Mouse (Mus musculus): ENCODE results near the gene Ccdc155.
"Not testable (repeated sequence)": the region's sequence is repeated elsewhere in the genome, so short reads cannot be mapped to it uniquely, and the experiment has no call there.

Gene Ccdc155

DNA sequence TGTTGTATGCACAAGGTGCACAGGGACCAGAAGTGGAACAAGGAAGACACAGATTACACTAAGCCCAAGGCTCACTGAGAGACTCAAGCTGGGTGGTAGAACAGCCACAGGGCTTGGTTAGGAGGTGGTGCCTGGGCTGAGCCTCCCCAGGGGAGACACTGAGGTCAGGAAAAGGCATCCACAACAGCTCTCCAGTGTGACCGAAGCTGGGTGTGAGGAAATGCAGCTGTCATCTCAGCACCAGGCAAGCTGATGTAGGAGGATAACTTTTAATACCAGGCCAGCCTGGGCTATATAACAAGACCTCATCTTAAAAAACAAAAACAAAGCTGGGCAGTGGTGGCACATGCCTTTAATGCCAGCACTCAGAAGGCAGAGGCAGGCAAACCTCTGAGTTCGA, 13.5 kb downstream of the Ccdc155 start:
- in situ Hi-C loops (cut with MseI, MboI), result no loop called here

GRCm38 (mm10) chr7:45190186-45190585, 14.5 kb downstream of the Ccdc155 start:
- in situ Hi-C loops (cut with MseI, MboI), result no loop called here

GRCm38 (mm10) chr7:45189600-45189999, 15.1 kb downstream of the Ccdc155 start:
- in situ Hi-C loops (cut with MseI, MboI), result no loop called here

- in situ Hi-C loops (cut with MseI, MboI), result no loop called here
Measured at GRCm38 (mm10) chr7:45185921-45186320, 18.8 kb downstream of the Ccdc155 start.

GRCm38 (mm10) chr7:45183672-45184071, 21.0 kb downstream of the Ccdc155 start:
- in situ Hi-C loops (cut with MseI, MboI), result no loop called here

DNA sequence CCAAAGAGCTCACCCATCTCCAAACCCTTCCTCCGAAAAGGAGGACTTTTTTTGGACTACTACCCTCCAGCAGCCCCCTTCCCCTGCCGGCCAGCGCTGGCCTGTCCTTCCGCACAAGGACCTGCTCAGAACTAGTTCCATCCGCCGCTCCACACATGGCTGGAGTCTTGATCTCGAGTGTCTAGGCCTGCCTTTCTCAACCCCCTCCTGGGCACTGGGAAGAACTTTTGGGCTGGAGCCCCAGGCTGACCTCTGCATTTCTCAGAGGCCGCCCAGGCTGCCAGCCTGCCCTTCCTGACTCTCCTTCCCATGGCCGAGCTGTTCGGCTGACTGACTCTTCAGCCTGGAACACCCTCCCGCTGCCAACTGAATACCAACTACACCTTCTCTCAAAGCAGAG, 22.1 kb downstream of the Ccdc155 start:
- in situ Hi-C loops (cut with MseI, MboI), result no loop called here

DNA sequence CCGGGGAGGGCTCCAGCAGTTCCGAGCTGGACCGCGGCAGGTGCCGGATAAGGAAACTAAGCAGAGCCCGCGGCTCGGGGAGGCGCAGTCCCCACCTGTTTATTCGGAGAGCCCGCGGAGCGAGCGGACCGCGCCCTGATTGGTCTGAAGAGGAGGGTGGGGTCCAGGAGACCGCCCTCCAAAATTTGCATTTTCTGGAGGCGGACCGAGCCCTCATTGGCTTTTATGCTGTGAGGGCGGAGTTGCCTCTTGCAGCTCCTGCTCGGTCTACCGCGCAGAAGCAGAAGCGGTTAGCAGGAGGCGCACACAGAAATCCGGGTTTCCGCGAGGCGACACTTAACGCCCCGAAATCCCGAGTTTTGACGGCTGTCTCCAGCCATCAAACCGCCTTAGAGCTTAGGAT, 22.5 kb downstream of the Ccdc155 start:
- in situ Hi-C loops (cut with MseI, MboI), result no loop called here

- in situ Hi-C loops (cut with MseI, MboI), result no loop called here
Measured at GRCm38 (mm10) chr7:45181540-45181939, 23.2 kb downstream of the Ccdc155 start.

DNA sequence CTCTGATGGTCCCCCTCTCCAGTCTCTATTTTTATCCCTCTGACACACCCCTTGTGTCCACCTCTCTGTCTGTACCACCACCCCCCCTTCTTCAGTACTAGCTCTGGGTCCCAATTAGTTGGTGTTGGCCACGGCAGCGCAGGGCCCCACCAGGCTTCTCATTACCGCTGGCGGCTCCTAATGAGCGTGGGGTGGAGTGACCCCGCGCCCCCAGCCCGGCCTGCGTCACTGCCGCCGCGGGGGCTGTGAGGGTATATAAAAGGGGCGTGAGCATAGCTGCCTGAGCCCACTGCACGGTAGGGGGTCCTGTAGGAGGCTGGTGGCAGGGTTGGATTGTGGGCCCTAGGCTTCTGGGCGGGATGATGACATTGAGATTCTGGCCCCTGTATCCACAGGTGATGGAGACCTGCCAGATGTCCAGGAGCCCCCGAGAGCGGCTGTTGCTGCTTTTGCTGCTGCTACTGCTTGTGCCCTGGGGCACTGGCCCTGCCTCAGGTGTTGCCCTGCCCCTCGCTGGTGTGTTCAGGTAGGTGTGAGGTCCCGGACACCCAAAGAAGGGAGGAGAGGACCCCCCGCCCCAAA, 23.7 kb downstream of the Ccdc155 start, which contains the start of gene Pth2:
TSS of gene Pth2 (plus strand) at position 100 of the 582 bp plus-strand sequence.
- in situ Hi-C loops (cut with MseI, MboI), result no loop called here

DNA sequence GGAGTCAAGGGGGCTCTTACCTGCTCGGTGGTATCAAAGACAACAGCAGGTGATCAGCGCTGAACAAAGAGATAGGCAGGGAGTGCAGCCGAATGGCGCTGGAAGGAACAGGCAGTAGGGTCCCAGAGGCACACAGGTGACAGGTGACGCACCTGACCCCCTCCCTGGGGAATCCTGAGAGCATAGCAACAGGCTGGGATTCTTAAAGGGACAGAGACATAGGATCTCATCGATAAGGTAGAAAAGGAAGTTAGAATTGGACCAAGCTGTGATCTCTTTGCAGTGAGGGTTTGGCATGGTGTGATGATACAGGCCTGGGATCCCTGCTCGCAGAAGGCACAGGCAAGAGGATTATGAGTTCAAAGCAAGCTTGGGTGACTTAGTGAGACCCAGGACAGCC, 25.2 kb downstream of the Ccdc155 start, which contains the start of gene Gfy:
TSS of gene Gfy (minus strand) at position 101 of the 400 bp plus-strand sequence.
- in situ Hi-C loops (cut with MseI, MboI), result no loop called here

DNA sequence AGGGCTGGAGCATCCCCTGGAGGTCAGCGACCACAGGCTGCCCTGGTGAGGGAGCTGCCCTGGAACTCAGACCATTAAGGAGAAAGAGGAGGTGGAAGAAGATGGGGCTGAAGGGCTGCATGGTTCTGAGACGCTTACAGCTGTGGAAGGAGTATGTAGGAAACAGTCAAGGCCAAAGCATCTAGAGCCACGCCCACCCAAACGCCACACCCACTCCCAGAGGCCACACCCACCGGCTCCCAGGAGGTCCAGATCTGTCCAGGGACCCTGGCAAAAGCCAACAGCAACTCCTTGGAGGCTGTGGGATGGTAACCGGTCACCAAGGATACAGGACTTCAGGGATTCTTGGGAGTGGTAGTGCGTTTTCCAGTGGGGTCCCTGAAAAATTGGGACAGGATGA, 26.1 kb downstream of the Ccdc155 start:
- in situ Hi-C loops (cut with MseI, MboI), result no loop called here

- in situ Hi-C loops (cut with MseI, MboI), result no loop called here
Measured at GRCm38 (mm10) chr7:45176356-45176755, 28.3 kb downstream of the Ccdc155 start.

DNA sequence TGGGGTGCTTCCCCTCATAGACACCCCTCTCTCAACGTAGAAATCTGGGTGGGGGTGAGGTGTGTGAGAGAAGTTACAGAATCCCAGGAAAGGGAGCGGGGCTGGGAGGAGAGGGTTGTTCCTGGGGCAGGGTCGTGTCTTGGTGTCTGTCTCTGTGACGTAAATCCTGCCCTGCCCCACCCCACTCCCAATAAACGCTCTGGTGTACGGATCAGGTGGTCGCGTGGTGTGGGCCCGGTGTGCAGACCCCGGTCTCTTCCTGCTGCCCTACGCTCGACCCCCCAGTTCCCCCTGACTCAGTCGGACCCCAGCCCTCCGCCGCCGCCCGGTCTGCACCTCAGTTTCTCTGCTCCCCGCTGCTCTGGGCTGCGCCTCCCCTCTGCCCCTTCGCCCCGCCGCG, 28.8 kb downstream of the Ccdc155 start:
- in situ Hi-C loops (cut with MseI, MboI), result no loop called here

DNA sequence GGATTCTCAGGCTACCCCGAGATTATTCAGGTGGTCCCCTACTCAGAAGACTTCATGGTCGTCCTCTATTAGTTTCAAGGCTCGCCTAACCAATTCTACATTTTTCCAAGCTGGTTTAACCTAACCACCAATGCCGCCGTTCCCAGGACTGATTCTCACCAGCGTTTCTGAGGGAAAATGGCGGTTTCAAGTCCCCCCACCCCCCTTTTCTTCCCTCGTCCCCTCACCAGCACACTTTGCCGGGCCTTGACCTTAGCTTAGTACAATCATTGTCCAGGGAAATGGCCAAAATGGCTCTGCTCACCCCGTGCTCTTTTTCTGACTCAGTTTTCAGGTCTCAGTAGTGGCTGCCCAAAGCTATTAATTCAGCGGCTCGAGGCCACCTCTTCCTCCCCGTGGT, 29.3 kb downstream of the Ccdc155 start:
- in situ Hi-C loops (cut with MseI, MboI), result no loop called here

- in situ Hi-C loops (cut with MseI, MboI), result no loop called here
Measured at GRCm38 (mm10) chr7:45174567-45175280, 30.0 kb downstream of the Ccdc155 start.

- in situ Hi-C loops (cut with MseI, MboI), result not testable (repeated sequence)
Measured at GRCm38 (mm10) chr7:45173772-45174171, 30.9 kb downstream of the Ccdc155 start.

DNA sequence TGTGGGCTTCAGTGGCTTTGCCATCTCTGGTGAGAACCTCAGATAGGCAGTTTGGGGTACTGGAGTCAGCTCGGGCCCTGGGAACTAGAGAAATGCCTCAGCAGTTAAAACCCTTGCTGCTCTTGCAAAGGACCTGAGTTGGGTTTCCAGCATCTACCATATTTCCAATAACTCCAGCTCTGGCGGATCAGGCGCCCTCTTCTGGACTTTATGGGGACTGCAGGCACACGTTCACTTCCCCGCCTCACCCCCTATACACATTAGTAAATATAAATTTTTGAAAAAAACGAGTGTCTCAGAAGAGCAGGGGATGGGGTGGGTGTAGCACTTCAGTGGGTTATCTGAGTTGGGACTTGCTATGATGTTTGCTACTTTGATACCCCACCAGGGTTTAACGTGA, 31.7 kb downstream of the Ccdc155 start:
- in situ Hi-C loops (cut with MseI, MboI), result no loop called here

GRCm38 (mm10) chr7:45169495-45169894, 35.2 kb downstream of the Ccdc155 start:
- in situ Hi-C loops (cut with MseI, MboI), result no loop called here

DNA sequence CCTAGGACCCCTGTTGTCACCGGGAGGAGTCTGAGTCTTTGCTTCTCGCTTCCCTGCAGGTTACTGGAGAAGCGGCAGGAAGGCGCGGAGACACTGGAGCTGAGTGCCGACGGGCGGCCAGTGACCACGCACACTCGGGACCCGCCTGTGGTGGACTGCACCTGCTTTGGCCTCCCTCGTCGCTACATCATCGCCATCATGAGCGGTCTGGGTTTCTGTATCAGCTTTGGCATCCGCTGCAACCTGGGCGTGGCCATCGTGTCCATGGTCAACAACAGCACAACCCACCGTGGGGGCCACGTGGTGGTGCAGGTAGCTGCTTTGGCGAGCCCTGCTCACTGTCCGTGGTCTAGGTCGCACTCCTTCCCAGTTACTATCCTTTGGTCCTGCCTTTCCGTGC, 36.0 kb downstream of the Ccdc155 start:
- in situ Hi-C loops (cut with MseI, MboI), result no loop called here

DNA sequence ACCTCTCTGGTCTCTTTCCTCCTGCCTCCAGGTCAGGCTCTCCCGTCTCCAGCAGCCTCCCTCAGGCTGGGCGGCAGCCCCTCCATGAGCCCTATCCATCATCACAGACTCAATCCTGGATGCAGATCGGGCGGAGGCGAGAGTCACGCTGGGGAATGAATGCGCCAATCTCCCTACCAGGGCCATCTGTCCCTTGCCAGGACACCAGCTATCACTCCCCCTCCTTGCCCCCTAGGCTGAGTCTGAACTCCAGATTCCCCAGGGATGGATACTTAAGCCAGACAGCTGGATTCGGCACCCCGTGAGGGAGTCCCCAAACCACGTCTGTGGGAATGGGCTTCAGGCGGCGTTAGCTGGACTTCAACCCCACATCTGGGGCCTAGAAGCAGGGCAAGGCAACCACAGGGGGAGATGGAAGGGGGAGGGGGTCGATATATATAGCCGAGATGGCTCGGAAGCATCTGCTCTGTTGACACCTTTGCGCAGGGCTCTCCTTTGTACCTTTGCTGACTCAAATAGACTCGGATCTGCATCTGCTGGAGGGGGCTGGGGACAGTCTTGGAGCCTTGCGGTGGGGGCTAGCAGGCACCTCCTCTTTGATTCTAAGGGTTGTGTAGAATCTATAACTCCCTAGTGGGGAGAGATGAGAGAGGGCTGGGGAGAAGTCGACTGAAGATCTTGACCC, 36.8 kb downstream of the Ccdc155 start:
- in situ Hi-C loops (cut with MseI, MboI), result no loop called here

GRCm38 (mm10) chr7:45166950-45167401, 37.7 kb downstream of the Ccdc155 start:
- in situ Hi-C loops (cut with MseI, MboI), result no loop called here

- in situ Hi-C loops (cut with MseI, MboI), result no loop called here
Measured at GRCm38 (mm10) chr7:45165701-45166100, 39.0 kb downstream of the Ccdc155 start.

GRCm38 (mm10) chr7:45164833-45165232, 39.9 kb downstream of the Ccdc155 start:
- in situ Hi-C loops (cut with MseI, MboI), result loop anchor here in 1 of 2 experiments (5.0 kb wide), 1 partner anchor 37 kb away; the partner anchor contains the start of gene Ccdc155

All from mouse trophoblast stem cell (cell line).